Mouse (Mus musculus) thymus, postnatal 10 days (tissue): ENCODE measurements around the gene Cct5.
"Not testable (repeated sequence)": the region's sequence is repeated elsewhere in the genome, so short reads cannot be mapped to it uniquely, and the experiment has no call there.

Experiments
- DNase-seq, 2 experiments: peaks; one replicate each; pipeline ENCODE4 v3.0.0; 2021; ENCODE audit warnings: low spot score in 2 of 2

The Cct5 gene

GRCm38 (mm10) chr15:31599834-31600233, 1.8 kb downstream of the Cct5 start:
- no peak for DNase-seq

DNA sequence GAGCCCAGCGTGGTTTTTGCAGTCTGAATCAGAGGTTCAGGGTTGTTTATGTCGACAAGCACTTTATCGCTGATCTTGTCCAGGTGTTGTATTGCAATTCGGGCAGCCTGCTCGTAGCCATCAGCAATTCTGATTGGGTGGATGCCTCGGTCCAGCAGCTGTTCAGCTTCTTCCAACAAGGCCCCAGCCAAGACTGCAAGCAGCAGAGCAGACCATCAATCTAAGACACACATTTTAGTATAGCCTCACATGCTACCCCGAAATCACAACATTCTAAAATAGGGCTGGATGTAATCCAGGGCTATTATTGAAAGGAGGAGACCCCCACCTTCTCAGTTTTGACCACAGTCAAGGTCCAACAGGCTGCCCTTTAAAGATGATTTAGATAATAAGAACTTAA, 6.0 kb downstream of the Cct5 start:
- DNase-seq: no peak

DNA sequence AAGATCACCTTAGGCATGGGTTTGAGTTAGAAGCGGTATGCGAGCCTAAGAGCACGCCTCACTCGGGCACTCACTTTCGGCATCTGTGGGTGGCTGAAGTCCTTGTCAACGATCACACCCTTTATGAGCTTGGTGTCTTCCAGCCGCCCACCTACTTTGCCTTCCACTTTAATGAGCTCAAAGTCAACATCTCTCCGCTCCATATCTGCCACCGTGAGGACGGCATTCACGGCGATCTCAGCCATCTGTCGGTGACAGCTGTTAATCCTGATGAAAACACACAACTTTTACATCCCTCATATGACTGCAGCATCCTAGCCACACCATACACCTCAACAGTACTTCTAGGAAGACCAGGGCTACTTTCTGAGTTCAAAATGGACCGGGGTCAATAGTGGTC, 7.3 kb downstream of the Cct5 start:
- DNase-seq: no peak

GRCm38 (mm10) chr15:31592531-31592930, 9.1 kb downstream of the Cct5 start:
- DNase-seq: no peak

- no peak for DNase-seq
Measured at GRCm38 (mm10) chr15:31590176-31590575, 11.4 kb downstream of the Cct5 start.

DNA sequence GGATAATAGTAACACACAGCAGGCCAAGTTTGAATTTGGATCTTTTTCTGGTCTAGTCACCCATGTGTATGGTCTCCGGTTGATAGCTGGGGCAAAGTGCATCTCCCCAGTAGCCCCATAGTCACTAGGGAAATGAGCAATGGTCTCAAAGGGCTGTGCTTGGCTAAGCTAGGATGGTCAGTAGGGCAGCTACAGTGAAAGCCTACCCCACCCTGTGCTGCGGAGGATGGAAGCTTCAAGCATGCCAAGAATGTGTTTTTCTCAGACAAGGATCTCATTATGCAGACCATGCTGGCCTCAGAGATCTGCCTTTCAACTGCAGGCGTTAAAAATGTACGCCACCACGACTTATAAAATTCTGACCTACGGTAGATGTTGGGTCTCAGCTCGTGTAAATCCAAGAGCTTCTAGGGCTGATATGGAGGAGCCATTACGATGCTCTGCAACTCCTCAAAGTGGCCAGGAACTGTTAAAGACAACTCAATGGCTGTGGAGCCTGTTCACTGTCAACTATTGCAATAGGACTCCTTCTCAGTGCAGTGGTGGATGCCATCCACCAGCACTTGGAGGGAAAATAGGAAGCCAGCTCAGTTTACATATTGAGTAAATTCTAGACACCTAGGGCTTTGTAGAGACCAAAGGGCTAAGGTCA, 12.5 kb downstream of the Cct5 start:
- DNase-seq: no peak

GRCm38 (mm10) chr15:31587789-31588188, 13.8 kb downstream of the Cct5 start:
- no peak for DNase-seq

GRCm38 (mm10) chr15:31586519-31586918, 15.1 kb downstream of the Cct5 start:
- DNase-seq: peak; percentile 65 to 88

DNA sequence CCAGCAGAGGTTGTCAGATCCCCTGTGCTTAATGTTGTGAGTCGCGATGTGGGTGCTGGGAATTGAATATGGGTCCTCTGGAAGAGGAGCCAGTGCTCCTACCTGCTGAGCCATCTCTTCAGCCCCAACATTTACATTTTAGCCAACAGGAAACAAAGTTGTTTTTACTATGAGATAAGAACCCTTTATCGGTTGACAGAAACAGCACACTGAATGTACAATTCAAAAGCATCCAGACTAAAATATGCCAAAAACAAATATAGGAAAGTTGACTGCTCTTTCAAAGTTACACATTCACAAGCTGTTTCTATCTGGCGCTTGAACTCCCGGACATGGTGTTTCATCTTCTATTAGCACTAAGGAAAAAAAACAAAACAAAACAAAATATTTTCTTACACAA, 15.5 kb downstream of the Cct5 start:
- no peak for DNase-seq

DNA sequence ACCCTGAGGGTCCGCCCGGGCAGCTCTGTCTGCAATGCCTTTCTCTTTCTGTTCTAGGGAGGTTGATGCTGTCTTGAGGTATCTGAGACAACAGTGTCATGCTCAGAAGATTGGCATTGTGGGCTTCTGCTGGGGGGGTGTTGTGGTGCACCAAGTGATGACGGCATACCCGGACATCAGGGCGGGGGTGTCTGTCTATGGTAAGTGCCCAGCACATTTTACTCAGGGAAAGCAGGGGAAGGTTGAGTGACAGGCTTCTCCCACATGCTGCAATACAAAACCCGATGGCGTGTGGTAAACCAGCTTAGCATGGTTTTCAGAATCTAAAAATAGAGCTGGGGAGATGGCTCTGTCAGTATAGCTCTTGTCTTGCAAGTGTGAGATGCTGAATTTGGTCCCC, 16.4 kb downstream of the Cct5 start:
- no peak for DNase-seq

- no peak for DNase-seq
Measured at GRCm38 (mm10) chr15:31583304-31584085, 18.1 kb downstream of the Cct5 start.

DNA sequence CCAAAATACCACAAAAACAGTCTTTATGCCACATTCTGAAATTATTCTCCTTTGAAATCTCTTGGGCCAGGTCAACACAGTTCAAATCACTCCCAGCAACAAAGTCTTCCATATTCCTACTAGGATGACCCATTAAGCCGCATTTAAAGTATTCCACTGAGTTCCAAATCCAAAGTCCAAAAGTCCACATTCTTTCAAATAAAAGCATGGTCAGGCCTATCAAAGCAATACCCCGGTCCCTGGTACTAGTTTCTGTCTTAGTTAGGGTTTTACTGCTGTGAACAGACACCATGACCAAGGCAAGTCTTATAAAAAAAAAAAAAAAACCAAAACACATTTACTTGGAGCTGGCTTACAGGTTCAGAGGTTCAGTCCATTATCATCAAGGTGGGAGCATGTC, 20.5 kb downstream of the Cct5 start:
- DNase-seq: not testable (repeated sequence)

GRCm38 (mm10) chr15:31576076-31576475, 25.5 kb downstream of the Cct5 start:
- DNase-seq: no peak

DNA sequence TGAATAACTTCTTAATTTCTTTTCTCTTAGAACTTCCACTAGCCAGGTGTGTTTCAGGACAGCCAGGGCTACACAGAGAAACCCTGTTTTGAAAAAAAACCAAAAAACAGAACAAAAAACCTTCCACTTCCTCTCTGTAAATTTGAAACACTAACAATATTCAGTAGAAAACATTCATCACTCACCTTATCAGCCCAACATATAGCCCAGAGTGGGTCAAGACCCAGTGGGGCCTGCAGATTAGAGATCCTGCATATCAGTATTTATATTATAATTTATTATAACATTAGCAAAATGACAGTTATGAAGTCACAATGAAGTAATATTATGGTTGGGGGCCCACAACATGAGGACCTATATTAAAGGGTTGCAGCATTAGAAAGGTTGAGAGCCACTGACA, 27.9 kb downstream of the Cct5 start:
- DNase-seq: no peak

DNA sequence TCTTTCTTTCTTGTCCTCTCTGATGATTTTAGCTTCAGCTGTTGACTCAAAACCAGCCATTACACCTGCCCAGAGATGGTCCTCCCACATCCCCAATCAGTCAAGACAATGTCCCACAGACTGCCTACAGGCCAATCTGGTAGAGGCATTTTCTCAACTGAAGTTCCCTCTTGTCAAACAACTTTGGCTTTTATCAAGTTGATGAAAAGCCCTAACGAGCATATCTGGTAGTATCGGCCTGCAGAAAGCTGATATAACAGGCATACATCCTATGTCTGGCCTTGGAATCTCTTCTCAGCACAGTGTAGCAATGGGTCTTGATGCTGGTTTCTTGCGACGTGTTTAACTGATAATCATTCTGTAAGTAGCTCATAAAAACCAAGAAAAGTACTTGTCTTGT, 28.3 kb downstream of the Cct5 start:
- DNase-seq: no peak

DNA sequence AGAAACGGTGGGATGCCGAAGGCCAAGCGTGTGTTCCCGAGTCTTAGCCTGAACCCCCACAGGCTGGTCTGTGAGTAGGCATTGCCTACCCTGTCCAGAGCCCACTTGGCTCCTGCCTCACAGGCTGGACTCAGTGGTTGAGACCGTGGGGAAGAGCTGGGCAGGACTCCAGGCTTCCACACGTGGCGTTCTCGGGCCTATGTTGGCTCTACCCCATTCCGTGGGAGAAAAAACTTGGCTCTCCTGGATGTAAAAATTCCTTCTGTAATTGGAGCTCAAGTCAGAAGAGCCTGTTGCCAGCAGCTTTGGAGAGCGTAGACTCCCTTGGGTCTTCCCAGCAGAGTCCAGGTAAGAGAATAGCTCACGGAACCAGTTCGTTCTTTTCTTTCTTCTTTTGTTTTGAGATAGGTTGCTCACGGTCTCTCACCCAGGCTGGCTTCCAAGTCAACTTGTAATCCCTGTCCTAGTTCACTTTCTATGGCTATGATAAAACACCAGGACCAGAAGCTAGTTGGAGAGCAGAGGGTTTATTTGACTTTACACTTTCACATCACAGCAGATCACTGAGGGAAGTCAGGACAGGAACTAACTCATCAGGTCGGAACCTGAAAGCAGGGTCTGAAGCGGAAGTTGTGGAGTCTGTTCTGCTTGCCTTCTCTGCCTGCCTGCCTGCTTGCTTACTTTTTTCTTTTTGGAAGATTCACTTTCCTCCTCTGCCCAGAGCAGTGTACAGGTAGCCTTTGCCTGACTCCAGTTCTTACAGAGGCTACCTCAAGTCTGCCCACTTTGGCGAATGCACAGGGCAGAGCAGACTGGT, 29.5 kb downstream of the Cct5 start:
- no peak for DNase-seq

DNA sequence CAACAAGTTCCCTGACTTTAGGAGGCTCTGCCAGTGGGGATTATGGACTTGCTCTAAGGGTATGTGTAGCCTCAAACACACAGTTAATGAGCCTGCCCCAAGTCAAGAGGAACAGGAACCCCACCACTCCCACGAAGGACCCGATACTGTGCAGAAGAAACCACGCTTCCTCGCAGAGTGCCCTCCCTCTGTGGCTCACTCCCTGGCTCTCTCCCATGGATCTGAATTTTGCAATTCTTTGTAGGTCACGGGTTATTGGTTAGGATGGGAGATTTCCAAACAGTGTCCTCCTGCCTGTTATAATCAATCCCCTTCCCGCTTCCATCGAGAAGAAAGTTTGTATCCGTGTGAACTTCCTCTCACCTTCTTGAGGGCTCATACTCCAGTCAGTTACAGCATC, 30.6 kb downstream of the Cct5 start:
- DNase-seq: no peak

GRCm38 (mm10) chr15:31569325-31570022, 32.1 kb downstream of the Cct5 start:
- DNase-seq: no peak

- DNase-seq: no peak
Measured at GRCm38 (mm10) chr15:31568581-31568996, 33.0 kb downstream of the Cct5 start.

DNA sequence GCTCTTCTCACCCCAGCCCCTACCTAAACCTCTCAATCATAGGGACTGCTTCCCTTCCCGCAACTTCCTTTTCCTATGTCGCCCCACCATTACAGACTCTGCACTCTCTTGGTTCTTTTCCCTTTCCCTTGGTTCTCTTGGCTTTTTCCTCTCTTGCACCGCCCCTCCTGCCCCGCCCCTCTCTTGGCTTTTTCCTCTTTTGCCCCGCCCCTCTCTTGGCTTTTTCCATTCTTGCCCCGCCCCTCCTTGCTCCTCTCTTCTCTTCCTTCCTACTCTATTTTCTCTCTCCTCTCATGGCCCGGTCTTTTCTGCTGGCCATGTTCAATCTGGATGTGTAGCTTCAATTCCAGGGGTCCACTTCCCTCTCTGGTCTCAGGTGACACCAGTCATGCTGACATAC, 34.2 kb downstream of the Cct5 start:
- DNase-seq: no peak

DNA sequence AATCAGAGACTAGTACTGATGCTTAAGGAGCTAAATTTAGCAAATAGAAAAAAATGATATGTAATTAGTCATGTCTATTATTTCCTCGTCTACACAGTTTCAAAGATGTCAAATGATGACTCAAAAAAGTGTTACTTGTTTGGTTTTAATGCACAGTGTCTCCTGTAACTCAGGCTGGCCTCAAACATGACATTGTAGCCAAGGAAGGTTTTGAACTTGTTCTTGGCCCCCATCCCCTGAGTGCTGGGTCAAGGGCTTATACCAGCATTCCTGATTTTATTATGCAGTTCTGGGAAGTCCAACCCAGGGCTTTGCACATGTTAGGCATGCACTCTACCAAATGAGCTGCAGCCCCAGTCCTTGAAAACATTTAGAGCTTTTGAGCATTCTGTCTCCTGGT, 35.8 kb downstream of the Cct5 start:
- DNase-seq: no peak

DNA sequence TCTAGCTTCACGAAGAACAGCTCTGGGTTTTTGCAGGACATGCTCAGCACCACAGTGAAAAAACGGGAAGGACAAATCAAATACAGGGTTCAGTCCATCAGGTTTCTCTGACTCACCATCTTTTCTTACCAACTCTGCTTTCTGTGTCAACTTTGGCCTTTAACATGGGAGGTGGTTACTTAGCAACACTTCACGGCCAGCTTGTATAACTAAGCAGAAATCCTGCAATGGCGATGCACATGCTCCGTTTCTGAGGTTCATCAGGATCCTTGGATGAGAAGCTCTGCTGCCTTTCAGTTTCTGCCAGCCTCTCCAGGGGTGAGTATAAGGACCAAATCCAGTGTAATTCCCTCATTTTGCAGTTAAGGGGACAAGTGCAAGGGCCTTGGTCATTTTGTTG, 36.4 kb downstream of the Cct5 start, which contains the start of gene Cmbl:
Gene Cmbl (plus strand): TSS at position 206 of the 400 bp plus-strand sequence.
- DNase-seq: no peak
